Mouse (Mus musculus) heart, embryonic 14.5 days (tissue): ENCODE results near the gene Gemin4. TPM values are rescaled to one million over a fixed set of nuclear protein-coding genes. Genes with fewer than 3 reads are reported as not detected.

ENCODE experiments used
- ATAC-seq: fragments of 200-750 bp; cut with Nextera tagmentation; 2 replicates; pipeline ENCODE4 v1.8.0; 2017; ENCODE audit warnings: low read depth, moderate TSS enrichment; ENCODE audit not compliant: insufficient number of reproducible peaks, insufficient read depth, low FRiP score
- H3K27ac ChIP-seq, 2 experiments: fragments of 200-500 bp in 1 of 2; fragments of 300-500 bp in 1 of 2; sonication (generic) in 1 of 2; replicated peaks in 1 of 2; 2 replicates each; pipeline ENCODE4 v1.5.1; 2012 to 2014; ENCODE audit warnings: low read depth in 2 of 2, low read length in 2 of 2, control low read depth in 1 of 2, mild to moderate bottlenecking in 1 of 2, mixed read lengths in 1 of 2; ENCODE audit not compliant: control insufficient read depth in 1 of 2, insufficient read depth in 1 of 2
- H3K27me3 ChIP-seq: fragments of 300-500 bp; sonication (generic); 2 replicates; pipeline ENCODE4 v1.6.1; 2014; ENCODE audit warnings: mild to moderate bottlenecking, low read length, control low read depth; ENCODE audit not compliant: control insufficient read depth, insufficient read depth
- H3K36me3 ChIP-seq: fragments of 300-500 bp; sonication (generic); 2 replicates; pipeline ENCODE4 v1.6.1; 2014; ENCODE audit warnings: mild to moderate bottlenecking, control low read depth, low read length, mixed read lengths; ENCODE audit not compliant: control insufficient read depth, insufficient read depth
- H3K4me1 ChIP-seq, 2 experiments: fragments of 200-500 bp in 1 of 2; fragments of 300-500 bp in 1 of 2; sonication (generic) in 1 of 2; 2 replicates each; pipeline ENCODE4 v1.6.1; 2012 to 2014; ENCODE audit warnings: low read length in 2 of 2, control low read depth in 1 of 2, mixed read lengths in 1 of 2; ENCODE audit not compliant: control insufficient read depth in 2 of 2, insufficient read depth in 2 of 2
- H3K4me2 ChIP-seq: fragments of 300-500 bp; sonication (generic); 2 replicates; pipeline ENCODE4 v1.6.1; 2014; ENCODE audit warnings: mild to moderate bottlenecking, low read length
- H3K4me3 ChIP-seq, 2 experiments: fragments of 200-500 bp in 1 of 2; fragments of 300-500 bp in 1 of 2; sonication (generic) in 1 of 2; 2 replicates each; pipeline ENCODE4 v1.5.1; 2012 to 2014; ENCODE audit warnings: low read length in 2 of 2, mild to moderate bottlenecking in 2 of 2, control low read depth in 1 of 2, low read depth in 1 of 2, moderate library complexity in 1 of 2; ENCODE audit not compliant: control insufficient read depth in 1 of 2, insufficient read depth in 1 of 2
- H3K9ac ChIP-seq: fragments of 300-500 bp; sonication (generic); 2 replicates; pipeline ENCODE4 v1.6.1; 2014; ENCODE audit warnings: mild to moderate bottlenecking, low read length
- H3K9me3 ChIP-seq: fragments of 300-500 bp; sonication (generic); 2 replicates; pipeline ENCODE4 v1.6.1; 2016; ENCODE audit warnings: low read length, control low read depth; ENCODE audit not compliant: control insufficient read depth
- WGBS: fragments of 180-500 bp; shearing (Covaris S2); extraction: QIAGEN DNeasy Blood & Tissue Kit; methylation state at CpG from one replicate; pipeline ENCODE4 v1.1.7; 2014; 5-methylcytosine and 5-hydroxymethylcytosine counted together
- polyA plus RNA-seq: library from polyadenylated mRNA; unstranded; fragments of >200 nt; fragmentation: Nextera tagmentation; extraction: Ambion mirVana; gene quantifications from 2 replicates; pipeline ENCODE4 v1.2.1, GENCODE M21; 2014

The Gemin4 gene
- polyA plus RNA-seq, 1 experiment from 2014 or later = 18.8 TPM

GRCm38 (mm10) chr11:76168976-76169375, 48.5 kb downstream of the Gemin4 start:
- Histone ChIP-seq H3K9ac (no peak overlapping the region), H3K27me3 (no peaks in the 10 kb centered on the region), H3K36me3 (peaks cover 23% of the 10 kb centered on the region), H3K4me2 (no peak overlapping the region), H3K4me1 (no peaks in the 10 kb centered on the region), H3K27ac (no peak overlapping the region), H3K9me3 (no peaks in the 10 kb centered on the region), H3K4me3 (no peak overlapping the region)
- ATAC-seq = no peak
- 81% methylated on average over 3 of the region's 3 CpGs for WGBS

- ATAC-seq = no peak
- Histone ChIP-seq H3K36me3 (peaks cover 24% of the 10 kb centered on the region), H3K4me1 (no peaks in the 10 kb centered on the region), H3K27ac (no peak overlapping the region), H3K9me3 (no peaks in the 10 kb centered on the region), H3K4me2 (no peak overlapping the region), H3K4me3 (no peak overlapping the region), H3K9ac (no peak overlapping the region), H3K27me3 (no peaks in the 10 kb centered on the region)
- WGBS = 30% methylated on average over 5 of the region's 5 CpGs
Observed at GRCm38 (mm10) chr11:76167079-76167765, 50.2 kb downstream of the Gemin4 start.

GRCm38 (mm10) chr11:76166657-76167056, 50.8 kb downstream of the Gemin4 start:
- no peak overlapping the region for H3K4me3 ChIP-seq
- H3K4me2 ChIP-seq = no peak overlapping the region
- WGBS = 91% methylated on average over 4 of the region's 4 CpGs
- H3K4me1 ChIP-seq = no peaks in the 10 kb centered on the region
- ATAC-seq = no peak
- no peaks in the 10 kb centered on the region for H3K27me3 ChIP-seq
- no peak overlapping the region for H3K27ac ChIP-seq
- no peaks in the 10 kb centered on the region for H3K9me3 ChIP-seq
- H3K36me3 ChIP-seq = peaks cover 20% of the 10 kb centered on the region
- no peak overlapping the region for H3K9ac ChIP-seq

Other genes starting within 250 kb of the Gemin4 start
- gene 1700016K19Rik, start 217.8 kb downstream of the Gemin4 start, polyA plus RNA-seq = 0.22 TPM in 1 of 2 replicates, not detected in the other
- gene Rflnb, start 189.9 kb downstream of the Gemin4 start, polyA plus RNA-seq = 11.5 and 13.2 TPM in 2 replicates
- 31.5 and 32.5 TPM in 2 replicates for gene Vps53, start 38.0 kb downstream of the Gemin4 start, polyA plus RNA-seq
- 22.4 and 23.1 TPM in 2 replicates for gene Fam57a, start 38.0 kb downstream of the Gemin4 start, polyA plus RNA-seq
- 1.0 and 2.1 TPM in 2 replicates for gene Dbil5, start 56 bp downstream of the Gemin4 start, polyA plus RNA-seq
- 21.8 and 23.2 TPM in 2 replicates for gene Mrm3, start 26.1 kb upstream of the Gemin4 start, polyA plus RNA-seq
- 135 and 138 TPM in 2 replicates for gene Glod4, start 26.1 kb upstream of the Gemin4 start, polyA plus RNA-seq
- 23.7 and 26.8 TPM in 2 replicates for gene Nxn, start 181.5 kb upstream of the Gemin4 start, polyA plus RNA-seq
- 93.4 and 96.2 TPM in 2 replicates for gene Timm22, start 189.3 kb upstream of the Gemin4 start, polyA plus RNA-seq